Mouse (Mus musculus): ENCODE results near the gene Ctla4. TPM values are rescaled to one million over a fixed set of nuclear protein-coding genes. Genes with fewer than 3 reads are reported as not detected.

Ctla4 gene
- polyA plus RNA-seq, 1 experiment = 0.13 TPM

- Histone ChIP-seq H3K4me1 (ENCODE audit: control insufficient read depth, insufficient read depth, low read length) (peaks cover 10% of the 10 kb centered on the region), H3K27ac (ENCODE audit: insufficient read depth, low read length) (no peak overlapping the region), H3K4me3 (ENCODE audit: insufficient read depth, low read length) (no peak overlapping the region)
- TF ChIP-seq CTCF (IDR thresholded peaks at IDR 0.05; ENCODE audit: extremely low read depth, insufficient read depth, low read length) (no peak), POLR2A (IDR thresholded peaks at IDR 0.05; ENCODE audit: extremely low read depth, insufficient read depth, low read length) (no peak)
Measured at GRCm38 (mm10) chr1:60938256-60938655, 51.5 kb downstream of the Ctla4 start.

- peaks cover 10% of the 10 kb centered on the region for H3K4me1 ChIP-seq (ENCODE audit: control insufficient read depth, insufficient read depth, low read length)
- H3K27ac ChIP-seq (ENCODE audit: insufficient read depth, low read length) = no peak overlapping the region
- H3K4me3 ChIP-seq (ENCODE audit: insufficient read depth, low read length) = no peak overlapping the region
- TF ChIP-seq POLR2A (IDR thresholded peaks at IDR 0.05; ENCODE audit: extremely low read depth, insufficient read depth, low read length) = no peak
- TF ChIP-seq CTCF (IDR thresholded peaks at IDR 0.05; ENCODE audit: extremely low read depth, insufficient read depth, low read length) = no peak
Measured at GRCm38 (mm10) chr1:60938974-60939373, 52.2 kb downstream of the Ctla4 start.

DNA sequence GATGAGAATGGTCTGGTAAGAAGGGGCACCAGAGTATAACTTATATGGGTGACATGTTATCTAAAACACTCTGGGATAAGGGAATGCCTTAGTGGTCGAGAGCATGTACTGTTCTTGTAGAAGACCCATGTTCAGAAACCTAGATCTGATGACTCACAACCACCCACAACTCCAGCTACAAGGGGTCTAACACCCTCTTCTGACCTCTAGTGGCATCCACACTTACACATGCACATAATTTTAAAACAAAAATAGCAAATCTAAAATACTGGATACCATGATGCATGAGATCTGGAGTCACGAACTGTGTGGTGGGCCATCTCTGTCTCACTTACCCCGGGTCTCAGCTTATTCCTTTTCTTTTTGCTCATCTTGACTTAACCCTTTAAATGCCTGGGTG, 53.2 kb downstream of the Ctla4 start:
- no peak overlapping the region for H3K4me3 ChIP-seq (ENCODE audit: insufficient read depth, low read length)
- H3K4me1 ChIP-seq (ENCODE audit: control insufficient read depth, insufficient read depth, low read length) = peaks cover 10% of the 10 kb centered on the region
- TF ChIP-seq POLR2A (IDR thresholded peaks at IDR 0.05; ENCODE audit: extremely low read depth, insufficient read depth, low read length) = no peak
- no peak for TF ChIP-seq CTCF (IDR thresholded peaks at IDR 0.05; ENCODE audit: extremely low read depth, insufficient read depth, low read length)
- H3K27ac ChIP-seq (ENCODE audit: insufficient read depth, low read length) = no peak overlapping the region

DNA sequence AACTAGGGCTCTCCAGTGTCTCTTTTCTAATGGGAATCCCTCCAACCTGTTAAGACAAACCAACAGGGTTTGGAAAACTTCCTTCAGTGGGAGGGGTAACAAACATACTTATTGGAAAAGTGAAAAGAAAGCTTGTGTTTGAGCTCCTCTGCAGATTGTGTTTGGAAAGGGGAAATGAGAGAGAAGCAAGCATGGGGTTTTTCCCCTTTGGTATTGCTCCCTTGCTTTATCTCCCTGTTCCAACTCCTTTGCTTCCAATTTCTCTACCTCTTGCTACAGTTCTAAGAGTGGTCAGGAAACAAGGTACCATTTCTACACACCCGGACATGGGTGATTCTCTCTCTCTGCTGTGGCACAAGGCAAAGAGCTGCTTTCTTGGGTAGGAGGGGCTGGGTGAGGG, 53.8 kb downstream of the Ctla4 start:
- Histone ChIP-seq H3K4me3 (ENCODE audit: insufficient read depth, low read length) (no peak overlapping the region), H3K27ac (ENCODE audit: insufficient read depth, low read length) (no peak overlapping the region), H3K4me1 (ENCODE audit: control insufficient read depth, insufficient read depth, low read length) (peaks cover 8% of the 10 kb centered on the region)
- TF ChIP-seq POLR2A (IDR thresholded peaks at IDR 0.05; ENCODE audit: extremely low read depth, insufficient read depth, low read length) = no peak
- no peak for TF ChIP-seq CTCF (IDR thresholded peaks at IDR 0.05; ENCODE audit: extremely low read depth, insufficient read depth, low read length)

GRCm38 (mm10) chr1:60941056-60942048, 54.6 kb downstream of the Ctla4 start:
- Histone ChIP-seq H3K27ac (ENCODE audit: insufficient read depth, low read length) (no peak overlapping the region), H3K4me3 (ENCODE audit: insufficient read depth, low read length) (no peak overlapping the region), H3K4me1 (ENCODE audit: control insufficient read depth, insufficient read depth, low read length) (peaks cover 5% of the 10 kb centered on the region)
- TF ChIP-seq POLR2A (IDR thresholded peaks at IDR 0.05; ENCODE audit: extremely low read depth, insufficient read depth, low read length) = no peak

DNA sequence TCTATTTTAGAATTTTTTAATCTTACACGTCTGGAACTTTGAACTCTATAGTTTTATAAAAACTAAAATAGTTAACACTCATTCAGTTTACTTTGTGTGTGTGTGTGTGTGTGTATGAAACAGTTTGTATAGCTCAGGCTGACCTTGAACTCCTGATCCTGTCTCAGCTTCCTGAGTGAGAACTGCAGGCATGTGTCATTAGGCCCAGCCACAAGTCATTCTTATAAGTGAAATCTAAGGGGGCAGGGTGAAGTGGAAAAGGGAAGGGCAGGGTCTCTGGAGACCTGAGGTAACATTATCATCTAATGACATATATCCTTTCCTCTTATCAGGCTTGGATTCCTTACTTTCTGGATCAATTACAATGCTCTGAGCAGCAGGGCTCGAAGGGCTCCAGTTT, 56.1 kb downstream of the Ctla4 start:
- H3K4me1 ChIP-seq (ENCODE audit: control insufficient read depth, insufficient read depth, low read length) = peaks cover 2% of the 10 kb centered on the region
- no peak overlapping the region for H3K4me3 ChIP-seq (ENCODE audit: insufficient read depth, low read length)
- TF ChIP-seq POLR2A (IDR thresholded peaks at IDR 0.05; ENCODE audit: extremely low read depth, insufficient read depth, low read length) = no peak
- no peak for TF ChIP-seq CTCF (IDR thresholded peaks at IDR 0.05; ENCODE audit: extremely low read depth, insufficient read depth, low read length)
- no peak overlapping the region for H3K27ac ChIP-seq (ENCODE audit: insufficient read depth, low read length)

GRCm38 (mm10) chr1:60945633-60946401, 59.0 kb downstream of the Ctla4 start:
- TF ChIP-seq POLR2A (IDR thresholded peaks at IDR 0.05; ENCODE audit: extremely low read depth, insufficient read depth, low read length) = no peak
- no peak for TF ChIP-seq CTCF (IDR thresholded peaks at IDR 0.05; ENCODE audit: extremely low read depth, insufficient read depth, low read length)
- Histone ChIP-seq H3K4me3 (ENCODE audit: insufficient read depth, low read length) (no peak overlapping the region), H3K4me1 (ENCODE audit: control insufficient read depth, insufficient read depth, low read length) (no peaks in the 10 kb centered on the region), H3K27ac (ENCODE audit: insufficient read depth, low read length) (no peak overlapping the region)

GRCm38 (mm10) chr1:60948112-60948511, 61.3 kb downstream of the Ctla4 start:
- no peaks in the 10 kb centered on the region for H3K4me1 ChIP-seq (ENCODE audit: control insufficient read depth, insufficient read depth, low read length)
- no peak overlapping the region for H3K4me3 ChIP-seq (ENCODE audit: insufficient read depth, low read length)
- TF ChIP-seq CTCF (IDR thresholded peaks at IDR 0.05; ENCODE audit: extremely low read depth, insufficient read depth, low read length) = no peak
- no peak overlapping the region for H3K27ac ChIP-seq (ENCODE audit: insufficient read depth, low read length)

DNA sequence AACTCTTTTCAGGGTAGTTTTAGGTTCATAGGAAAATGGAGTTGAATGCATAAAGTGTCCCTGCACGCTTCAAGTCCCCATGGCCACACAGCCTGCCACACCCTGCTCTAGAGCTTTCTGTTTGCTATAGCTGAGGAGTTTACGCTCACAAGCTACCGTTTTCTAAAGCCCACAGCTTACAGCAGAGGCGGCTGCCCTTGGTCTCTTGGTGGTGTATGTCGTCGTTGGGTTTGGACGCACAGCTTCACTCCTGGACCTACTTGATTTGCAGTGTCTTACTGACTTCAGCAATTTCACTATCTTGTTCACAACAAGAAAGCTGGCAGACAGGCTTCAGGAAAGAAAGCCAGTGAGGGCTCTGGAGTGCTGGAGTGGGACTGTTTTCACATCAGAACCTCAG, 66.2 kb downstream of the Ctla4 start:
- peaks cover 2% of the 10 kb centered on the region; the same call in 1 of the 2 replicates for H3K4me1 ChIP-seq (ENCODE audit: control insufficient read depth, insufficient read depth, low read length)
- no peak overlapping the region for H3K27ac ChIP-seq (ENCODE audit: insufficient read depth, low read length)
- no peak overlapping the region for H3K4me3 ChIP-seq (ENCODE audit: insufficient read depth, low read length)
- TF ChIP-seq POLR2A (IDR thresholded peaks at IDR 0.05; ENCODE audit: extremely low read depth, insufficient read depth, low read length) = no peak
- TF ChIP-seq CTCF (IDR thresholded peaks at IDR 0.05; ENCODE audit: extremely low read depth, insufficient read depth, low read length) = no peak

All from cortical plate, adult 2 months (tissue).